Mouse (Mus musculus) stomach, embryonic 14.5 days (tissue): Measurements from ENCODE around the gene Cdh13. TPM values are rescaled to one million over a fixed set of nuclear protein-coding genes. Genes with fewer than 3 reads are reported as not detected.

Experiments
- ATAC-seq: fragments of 200-750 bp; cut with Nextera tagmentation; 2 replicates; pipeline ENCODE4 v1.8.0; 2017; ENCODE audit warnings: low read depth, moderate TSS enrichment; ENCODE audit not compliant: insufficient number of reproducible peaks, insufficient read depth, low FRiP score
- H3K27ac ChIP-seq: fragments of 300-500 bp; sonication (generic); 2 replicates; pipeline ENCODE4 v1.5.1; 2014; ENCODE audit warnings: mild to moderate bottlenecking, low read length, moderate library complexity, mixed read lengths
- H3K27me3 ChIP-seq: fragments of 300-500 bp; sonication (generic); 2 replicates; pipeline ENCODE4 v1.6.1; 2014; ENCODE audit warnings: low read length, control low read depth, mixed read lengths; ENCODE audit not compliant: control insufficient read depth, insufficient read depth
- H3K36me3 ChIP-seq: fragments of 300-500 bp; sonication (generic); 2 replicates; pipeline ENCODE4 v1.6.1; 2014; ENCODE audit warnings: mild to moderate bottlenecking, control low read depth, low read length, moderate library complexity, mixed read lengths; ENCODE audit not compliant: control insufficient read depth, insufficient read depth
- H3K4me1 ChIP-seq: fragments of 300-500 bp; sonication (generic); 2 replicates; pipeline ENCODE4 v1.6.1; 2014; ENCODE audit warnings: low read length, control low read depth, mixed read lengths; ENCODE audit not compliant: control insufficient read depth, insufficient read depth
- H3K4me2 ChIP-seq: fragments of 300-500 bp; sonication (generic); replicated peaks from 2 replicates; pipeline ENCODE4 v1.6.1; 2014; ENCODE audit warnings: low read depth, low read length, control low read depth
- H3K4me3 ChIP-seq: fragments of 300-500 bp; sonication (generic); 2 replicates; pipeline ENCODE4 v1.5.1; 2014; ENCODE audit warnings: low read depth, low read length, control low read depth
- H3K9ac ChIP-seq: fragments of 300-500 bp; sonication (generic); replicated peaks from 2 replicates; pipeline ENCODE4 v1.6.1; 2014; ENCODE audit warnings: low read depth, mild to moderate bottlenecking, control low read depth, low read length, moderate library complexity, mixed read lengths
- H3K9me3 ChIP-seq: fragments of 300-500 bp; sonication (generic); 2 replicates; pipeline ENCODE4 v1.6.1; 2016; ENCODE audit warnings: low read depth, low read length, control low read depth; ENCODE audit not compliant: control insufficient read depth
- WGBS: fragments of 180-500 bp; shearing (Covaris S2); extraction: QIAGEN DNeasy Blood & Tissue Kit; methylation state at CpG from one replicate; pipeline ENCODE4 v1.1.7; 2014; 5-methylcytosine and 5-hydroxymethylcytosine counted together
- polyA plus RNA-seq: library from polyadenylated mRNA; unstranded; fragments of >200 nt; fragmentation: Nextera tagmentation; extraction: Ambion mirVana; gene quantifications from 2 replicates; pipeline ENCODE4 v1.2.1, GENCODE M21; 2014

Gene Cdh13
- polyA plus RNA-seq, 1 experiment from 2014 or later, result 17.6 TPM

DNA sequence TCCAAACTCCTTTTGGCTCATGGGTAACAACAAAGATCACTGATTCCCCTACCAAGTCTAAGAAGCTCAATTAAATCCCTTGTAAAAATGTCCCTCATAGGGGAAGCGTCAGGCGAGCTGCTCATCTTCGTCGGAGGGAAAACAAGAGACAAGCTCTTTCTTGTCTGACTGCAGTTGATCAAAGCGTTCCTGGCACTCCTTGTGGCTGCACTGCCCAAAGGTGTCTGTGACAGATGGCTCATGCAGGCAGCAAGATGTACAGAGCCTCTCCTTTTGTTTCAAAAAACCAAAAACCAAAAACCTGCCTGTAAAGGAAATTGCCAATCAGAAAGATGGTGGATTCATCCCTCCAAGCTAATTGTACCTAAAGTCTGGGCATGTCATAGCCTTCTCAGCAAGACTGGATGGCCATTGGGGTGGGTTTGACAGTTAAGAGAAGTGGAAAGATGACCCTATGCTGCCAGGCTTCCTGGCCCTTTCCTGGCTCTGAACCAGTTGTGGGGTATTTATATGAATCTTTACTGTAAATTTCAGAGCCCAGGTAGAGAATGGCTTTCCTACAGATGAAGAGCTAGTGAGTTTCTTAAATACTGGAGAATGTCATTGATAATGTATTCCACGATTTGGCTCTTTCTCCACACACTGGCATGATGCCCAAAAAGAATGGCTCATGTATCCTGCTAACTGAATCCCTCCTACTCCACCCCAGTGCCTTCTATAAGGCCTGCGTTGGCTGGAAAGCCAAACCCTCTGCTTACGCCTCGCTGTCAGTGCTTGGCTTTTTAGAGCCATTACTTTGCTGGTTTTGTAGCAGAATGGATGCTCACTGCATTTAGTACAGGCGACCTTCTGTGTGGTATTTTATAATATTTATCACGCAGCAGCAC is 596.6 kb downstream of the Cdh13 start:
- Histone ChIP-seq H3K27ac (no peak overlapping the region), H3K4me2 (no peak overlapping the region), H3K9me3 (no peaks in the 10 kb centered on the region), H3K27me3 (no peaks in the 10 kb centered on the region), H3K4me1 (no peaks in the 10 kb centered on the region), H3K9ac (no peak overlapping the region), H3K36me3 (no peaks in the 10 kb centered on the region), H3K4me3 (no peak overlapping the region)
- WGBS, result 74% methylated on average over 11 of the region's 11 CpGs
- ATAC-seq, result no peak

DNA sequence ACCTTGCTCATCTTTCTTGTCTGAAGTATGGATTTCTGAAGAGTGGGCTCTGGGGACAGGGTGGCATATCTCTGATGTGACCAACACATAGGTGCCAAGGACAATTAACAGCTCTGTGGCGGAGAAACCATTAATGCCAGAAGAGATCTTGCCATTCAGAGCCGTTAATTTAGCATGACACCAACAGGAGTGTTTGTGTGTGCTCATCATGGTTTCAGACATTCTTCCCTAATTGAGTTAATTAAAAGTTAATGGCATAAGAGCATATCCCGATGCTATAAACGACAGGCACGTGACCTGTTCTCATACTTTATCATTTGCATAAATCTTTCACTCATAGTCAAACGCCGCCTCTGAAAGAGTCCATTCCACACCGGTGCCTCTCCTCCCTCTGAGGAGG is 600.8 kb downstream of the Cdh13 start:
- Histone ChIP-seq H3K4me2 (no peak overlapping the region), H3K9me3 (no peaks in the 10 kb centered on the region), H3K36me3 (no peaks in the 10 kb centered on the region), H3K27me3 (no peaks in the 10 kb centered on the region), H3K4me1 (no peaks in the 10 kb centered on the region), H3K9ac (no peak overlapping the region), H3K27ac (no peak overlapping the region), H3K4me3 (no peak overlapping the region)
- 67% methylated on average over 8 of the region's 8 CpGs for WGBS
- no peak for ATAC-seq

DNA sequence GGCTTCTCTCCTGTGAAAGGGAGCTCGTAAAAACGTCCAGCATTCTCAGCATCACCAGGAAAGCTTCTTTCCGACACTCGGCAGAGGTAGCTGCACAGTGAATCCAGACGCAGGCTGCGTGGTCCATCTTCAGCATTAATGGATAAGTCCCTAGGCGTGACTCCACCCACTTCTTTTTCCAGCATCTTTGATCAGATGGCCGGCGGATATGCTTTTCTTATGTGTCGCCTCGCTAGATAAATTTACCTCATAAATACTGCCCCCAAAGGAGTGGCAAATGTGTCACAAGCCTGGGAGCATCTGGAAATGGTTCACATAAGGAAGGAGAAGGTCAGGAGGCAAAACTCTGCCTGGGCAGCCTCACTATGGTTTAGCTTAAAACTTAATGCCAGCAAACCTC is 601.5 kb downstream of the Cdh13 start:
- Histone ChIP-seq H3K36me3 (no peaks in the 10 kb centered on the region), H3K27me3 (no peaks in the 10 kb centered on the region), H3K4me3 (no peak overlapping the region), H3K9me3 (no peaks in the 10 kb centered on the region), H3K4me2 (no peak overlapping the region), H3K27ac (no peak overlapping the region), H3K9ac (no peak overlapping the region), H3K4me1 (no peaks in the 10 kb centered on the region)
- 60% methylated on average over 11 of the region's 11 CpGs for WGBS
- no peak for ATAC-seq

DNA sequence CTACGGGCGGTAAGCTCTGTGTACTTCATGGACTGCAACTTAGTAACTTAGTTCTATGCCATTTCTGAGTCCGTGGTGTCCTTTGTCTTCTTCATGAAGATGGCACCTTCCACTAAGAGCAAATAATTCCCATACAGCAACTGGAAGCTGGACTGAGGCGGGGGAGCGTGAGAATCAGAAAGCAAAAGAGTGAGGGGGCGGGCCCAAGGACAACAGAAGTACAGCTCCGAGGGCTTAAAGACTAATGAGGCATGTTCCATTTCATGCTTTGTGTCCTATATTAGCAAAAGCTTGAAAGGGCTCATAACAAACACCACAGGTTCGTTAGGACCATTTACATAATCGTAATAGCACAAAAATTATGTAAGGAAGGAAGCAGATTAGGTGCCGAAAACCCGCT is 618.9 kb downstream of the Cdh13 start:
- Histone ChIP-seq H3K27me3 (no peaks in the 10 kb centered on the region), H3K9me3 (no peaks in the 10 kb centered on the region), H3K4me1 (no peaks in the 10 kb centered on the region), H3K4me2 (no peak overlapping the region), H3K36me3 (no peaks in the 10 kb centered on the region), H3K27ac (no peak overlapping the region), H3K4me3 (no peak overlapping the region), H3K9ac (no peak overlapping the region)
- WGBS, result 88% methylated on average over 11 of the region's 11 CpGs
- ATAC-seq, result no peak

DNA sequence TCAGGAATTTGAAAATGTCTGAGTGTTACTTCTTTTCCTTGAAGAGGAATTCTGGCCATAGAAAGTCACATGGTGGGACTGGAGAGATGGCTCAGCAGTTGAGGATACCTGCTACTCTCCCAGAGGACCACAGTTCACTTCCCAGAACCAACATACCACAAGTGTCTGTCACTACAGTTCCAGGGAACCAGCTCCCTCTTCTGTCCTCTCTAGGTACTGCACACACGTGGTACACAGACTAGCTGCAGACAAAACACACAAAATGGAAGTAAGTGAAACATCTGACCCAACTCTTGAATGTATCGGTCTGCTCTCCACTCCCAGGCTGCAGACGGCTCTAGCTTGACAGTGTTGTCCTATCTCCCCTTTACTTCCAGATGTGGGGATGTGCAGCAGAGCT is 633.0 kb downstream of the Cdh13 start:
- WGBS, result 92% methylated on average over 3 of the region's 3 CpGs
- Histone ChIP-seq H3K27ac (no peak overlapping the region), H3K4me3 (no peak overlapping the region), H3K4me2 (no peak overlapping the region), H3K36me3 (no peaks in the 10 kb centered on the region), H3K27me3 (no peaks in the 10 kb centered on the region), H3K4me1 (no peaks in the 10 kb centered on the region), H3K9ac (no peak overlapping the region), H3K9me3 (no peaks in the 10 kb centered on the region)
- no peak for ATAC-seq

DNA sequence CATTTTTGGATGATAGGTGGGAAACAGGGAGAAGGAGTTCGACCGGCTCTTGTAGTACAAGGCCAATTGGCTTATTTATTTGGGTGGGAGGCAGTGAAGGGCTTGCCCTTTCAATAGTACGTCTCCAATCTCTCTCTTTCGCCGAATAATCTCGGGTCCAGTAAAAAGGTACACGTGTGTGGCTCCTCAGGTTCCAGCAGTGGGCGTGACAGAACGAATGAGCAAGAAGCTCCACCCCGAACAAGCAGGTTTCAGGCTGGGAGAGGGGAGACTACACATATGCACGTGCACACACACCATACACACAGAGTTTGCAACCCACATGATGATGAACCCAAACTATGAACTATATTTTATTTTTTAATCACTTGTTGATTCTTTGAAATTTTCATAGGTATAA is 653.9 kb downstream of the Cdh13 start:
- 18% methylated on average over 11 of the region's 11 CpGs for WGBS
- Histone ChIP-seq H3K27me3 (no peaks in the 10 kb centered on the region), H3K9ac (no peak overlapping the region), H3K4me2 (no peak overlapping the region), H3K4me1 (no peaks in the 10 kb centered on the region), H3K9me3 (no peaks in the 10 kb centered on the region), H3K4me3 (no peak overlapping the region), H3K27ac (no peak overlapping the region), H3K36me3 (no peaks in the 10 kb centered on the region)
- no peak for ATAC-seq

DNA sequence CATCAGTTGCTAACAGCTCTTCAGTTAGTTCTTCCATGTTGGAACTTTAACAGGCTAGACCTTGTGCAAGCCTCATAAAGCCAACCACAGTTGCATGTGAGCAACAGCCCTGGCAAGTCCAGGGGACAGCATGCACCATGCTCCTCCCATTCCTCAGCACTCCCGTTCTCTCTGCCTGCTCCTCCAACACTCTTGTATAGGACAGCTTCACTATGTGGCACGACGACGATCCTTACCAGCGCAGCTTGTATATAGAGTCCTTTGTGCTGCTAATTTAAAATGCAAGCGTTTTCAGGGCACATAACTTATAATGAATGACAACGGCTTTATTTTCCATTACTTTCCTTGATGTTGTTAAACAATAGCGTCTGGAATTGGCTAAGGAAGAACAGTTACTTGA is 654.5 kb downstream of the Cdh13 start:
- Histone ChIP-seq H3K4me2 (no peak overlapping the region), H3K27ac (no peak overlapping the region), H3K4me3 (no peak overlapping the region), H3K9me3 (no peaks in the 10 kb centered on the region), H3K36me3 (no peaks in the 10 kb centered on the region), H3K4me1 (no peaks in the 10 kb centered on the region), H3K27me3 (no peaks in the 10 kb centered on the region), H3K9ac (no peak overlapping the region)
- WGBS, result 50% methylated on average over 8 of the region's 8 CpGs
- ATAC-seq, result no peak

DNA sequence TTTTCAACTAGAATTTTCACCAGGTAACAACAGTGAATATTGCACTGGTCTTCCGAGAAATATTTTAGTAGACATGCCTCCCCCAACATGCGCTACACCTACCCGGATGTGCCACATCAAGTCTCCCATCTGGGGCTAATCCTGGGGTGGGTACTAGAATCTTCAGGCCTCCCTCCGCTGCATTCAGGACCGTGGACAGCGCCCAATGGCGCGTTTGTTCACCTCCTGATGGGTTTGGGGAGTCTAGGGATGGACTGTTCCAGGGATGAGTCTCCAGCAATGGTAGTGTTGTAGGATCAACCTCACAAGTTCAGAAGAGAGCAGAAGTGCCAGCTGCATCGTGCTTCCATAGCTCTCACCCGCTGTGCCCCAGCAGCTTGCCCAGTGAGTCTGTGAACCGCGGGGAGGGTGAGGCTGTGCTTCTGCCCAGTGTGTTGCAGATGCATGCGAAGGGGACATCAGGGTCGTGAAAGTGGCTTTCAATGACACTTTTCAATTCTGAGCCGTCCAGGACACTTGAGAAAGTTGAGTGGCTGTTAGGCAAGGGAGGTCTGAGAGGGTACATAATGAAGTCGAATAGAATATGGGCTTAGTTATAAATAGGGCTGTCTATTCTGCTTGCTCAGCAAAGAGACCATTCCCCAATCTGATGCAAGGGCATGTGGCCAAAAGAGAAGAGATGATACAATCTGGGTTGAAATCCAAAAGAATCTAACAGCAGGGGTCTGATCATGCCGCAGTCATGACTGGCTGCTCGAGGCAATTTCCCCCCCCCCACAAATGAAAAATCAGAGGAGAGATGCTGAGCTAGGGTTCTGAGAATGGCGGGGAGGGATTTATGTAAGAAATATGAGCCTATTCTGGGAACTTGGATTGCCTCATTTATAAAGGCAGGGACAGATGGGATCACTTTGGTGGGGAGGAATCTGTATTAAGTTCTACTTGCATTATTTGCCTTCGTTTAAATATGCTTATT is 668.5 kb downstream of the Cdh13 start:
- Histone ChIP-seq H3K4me1 (no peaks in the 10 kb centered on the region), H3K27me3 (no peaks in the 10 kb centered on the region), H3K9me3 (no peaks in the 10 kb centered on the region), H3K9ac (no peak overlapping the region), H3K4me3 (no peak overlapping the region), H3K27ac (no peak overlapping the region), H3K4me2 (no peak overlapping the region), H3K36me3 (no peaks in the 10 kb centered on the region)
- ATAC-seq, result no peak
- 57% methylated on average over 20 of the region's 20 CpGs for WGBS
